Mouse (Mus musculus): ENCODE measurements around the gene Slc11a1.

- TF ChIP-seq CTCF (IDR thresholded peaks at IDR 0.05; ENCODE audit: insufficient read depth, low read depth, low read length) (no peak), POLR2A (IDR thresholded peaks at IDR 0.05; ENCODE audit: insufficient read depth, low read depth, low read length) (no peak)
Measured at GRCm38 (mm10) chr1:74381588-74382021, 6.6 kb downstream of the Slc11a1 start.
